Mouse (Mus musculus) MEL (cell line): ENCODE data around the gene Blcap. TPM values are rescaled to one million over a fixed set of nuclear protein-coding genes. Genes with fewer than 3 reads are reported as not detected.

Experiments
- DNase-seq: peaks from one replicate; pipeline ENCODE4 v3.0.0; 2011; ENCODE audit warnings: low read depth, low spot score
- H3K27ac ChIP-seq: 2 replicates; pipeline ENCODE4 v1.5.1; 2012; ENCODE audit warnings: low read depth, mild to moderate bottlenecking, control low read depth, low read length, moderate library complexity; ENCODE audit not compliant: control insufficient read depth
- H3K27me3 ChIP-seq, 2 experiments: fragments of 150-350 bp in 1 of 2; sonication (generic) in 1 of 2; 2 replicates each; pipeline ENCODE4 v1.6.1; 2012; ENCODE audit warnings: low read length in 2 of 2, mild to moderate bottlenecking in 2 of 2, improper control_type of control experiment in 1 of 2, moderate library complexity in 1 of 2; ENCODE audit not compliant: insufficient read depth in 2 of 2, control insufficient read depth in 1 of 2
- H3K36me3 ChIP-seq, 2 experiments: 2 replicates each; pipeline ENCODE4 v1.6.1; 2012 to 2014; ENCODE audit warnings: low read length in 2 of 2, improper control_type of control experiment in 1 of 2, inconsistent platforms in 1 of 2, mild to moderate bottlenecking in 1 of 2; ENCODE audit not compliant: insufficient read depth in 2 of 2, control insufficient read depth in 1 of 2
- H3K4me1 ChIP-seq, 2 experiments: fragments of 150-350 bp in 1 of 2; sonication (generic) in 1 of 2; 2 replicates each; pipeline ENCODE4 v1.6.1; 2012; ENCODE audit warnings: low read length in 2 of 2, improper control_type of control experiment in 1 of 2, mild to moderate bottlenecking in 1 of 2; ENCODE audit not compliant: insufficient read depth in 2 of 2, control insufficient read depth in 1 of 2
- H3K4me3 ChIP-seq, 2 experiments: fragments of 150-350 bp in 1 of 2; sonication (generic) in 1 of 2; 2 replicates each; pipeline ENCODE4 v1.5.1; 2012; ENCODE audit warnings: low read depth in 2 of 2, low read length in 2 of 2, mild to moderate bottlenecking in 2 of 2, moderate library complexity in 2 of 2, control low read depth in 1 of 2, improper control_type of control experiment in 1 of 2; ENCODE audit not compliant: control insufficient read depth in 1 of 2, insufficient read depth in 1 of 2
- H3K79me2 ChIP-seq: 2 replicates; pipeline ENCODE4 v1.6.1; 2012; ENCODE audit warnings: mild to moderate bottlenecking, low read length, moderate library complexity; ENCODE audit not compliant: control insufficient read depth, poor library complexity, insufficient read depth
- H3K9ac ChIP-seq: 2 replicates; pipeline ENCODE4 v1.6.1; 2012; ENCODE audit warnings: low read depth, mild to moderate bottlenecking, control low read depth, low read length, moderate library complexity; ENCODE audit not compliant: control insufficient read depth, poor library complexity, severe bottlenecking
- H3K9me3 ChIP-seq: fragments of 150-350 bp; sonication (generic); replicated peaks from 2 replicates; pipeline ENCODE4 v1.6.1; 2012; ENCODE audit warnings: mild to moderate bottlenecking, low read length, improper control_type of control experiment, moderate library complexity; ENCODE audit not compliant: insufficient read depth
- CTCF ChIP-seq, 3 experiments: IDR thresholded peaks in 2 of 3; conservative IDR thresholded peaks in 1 of 3; 2 replicates each; pipeline ENCODE4 v1.5.1; 2011 to 2012; ENCODE audit warnings: low read length in 3 of 3, low read depth in 2 of 3, mild to moderate bottlenecking in 2 of 3, improper control_type of control experiment in 1 of 3, inconsistent platforms in 1 of 3, mixed read lengths in 1 of 3, moderate library complexity in 1 of 3; ENCODE audit not compliant: control insufficient read depth in 1 of 3, insufficient read depth in 1 of 3, poor library complexity in 1 of 3, severe bottlenecking in 1 of 3
- E2F4 ChIP-seq: IDR thresholded peaks from 2 replicates; pipeline ENCODE4 v1.6.1; 2011; ENCODE audit warnings: low read depth, low read length, improper control_type of control experiment, borderline replicate concordance
- ETS1 ChIP-seq: IDR thresholded peaks from 2 replicates; pipeline ENCODE4 v1.6.1; 2012; ENCODE audit warnings: low read depth, mild to moderate bottlenecking, inconsistent platforms, low read length, improper control_type of control experiment, moderate library complexity
- GABPA ChIP-seq: IDR thresholded peaks from 2 replicates; pipeline ENCODE4 v1.6.1; 2012; ENCODE audit warnings: low read depth, mild to moderate bottlenecking, inconsistent platforms, low read length, improper control_type of control experiment, moderate library complexity
- GATA1 ChIP-seq: IDR thresholded peaks from 2 replicates; pipeline ENCODE4 v1.6.1; 2011; ENCODE audit warnings: low read depth, low read length, improper control_type of control experiment
- JUND ChIP-seq: IDR thresholded peaks from 2 replicates; pipeline ENCODE4 v1.6.1; 2011; ENCODE audit warnings: low read depth, mild to moderate bottlenecking, improper control_type of control experiment, low read length
- KAT2A ChIP-seq: conservative IDR thresholded peaks from 2 replicates; pipeline ENCODE4 v1.6.1; 2012; ENCODE audit warnings: low read depth, low read length, improper control_type of control experiment, inconsistent platforms
- MAFK ChIP-seq: IDR thresholded peaks from 2 replicates; pipeline ENCODE4 v1.6.1; 2011; ENCODE audit warnings: low read depth, mild to moderate bottlenecking, low read length, improper control_type of control experiment, borderline replicate concordance
- MEF2A ChIP-seq: IDR thresholded peaks from 2 replicates; pipeline ENCODE4 v1.6.1; 2014; ENCODE audit warnings: low read depth, mild to moderate bottlenecking, inconsistent platforms, low read length, improper control_type of control experiment; ENCODE audit not compliant: poor library complexity, insufficient replicate concordance, severe bottlenecking; ENCODE audit errors: extremely low read depth
- NELFE ChIP-seq: IDR thresholded peaks from 2 replicates; pipeline ENCODE4 v1.6.1; 2011; ENCODE audit warnings: low read depth, low read length, improper control_type of control experiment
- POLR2AphosphoS2 ChIP-seq: IDR thresholded peaks from 2 replicates; pipeline ENCODE4 v1.6.1; 2011; ENCODE audit warnings: low read length, improper control_type of control experiment
- TBP ChIP-seq: IDR thresholded peaks from 2 replicates; pipeline ENCODE4 v1.8.0; 2011; ENCODE audit warnings: low read depth, low read length, improper control_type of control experiment
- TCF12 ChIP-seq: IDR thresholded peaks from 2 replicates; pipeline ENCODE4 v1.6.1; 2014; ENCODE audit warnings: low read depth, mild to moderate bottlenecking, inconsistent platforms, low read length, improper control_type of control experiment, moderate library complexity
- ZC3H11A ChIP-seq: IDR thresholded peaks from 2 replicates; pipeline ENCODE4 v1.6.1; 2012; ENCODE audit warnings: low read depth, mild to moderate bottlenecking, inconsistent platforms, low read length, improper control_type of control experiment
- polyA plus RNA-seq, 2 experiments: library from polyadenylated mRNA; stranded (reverse) in 1 of 2; unstranded in 1 of 2; fragments of >175 nt in 1 of 2; fragments of >200 nt in 1 of 2; gene quantifications; 2 replicates each; pipeline versions ENCODE4 v1.2.1 to v1.2.4; 2012; ENCODE audit warnings: low replicate concordance in 2 of 2, low read depth in 1 of 2; ENCODE audit not compliant: insufficient read length in 2 of 2, insufficient read depth in 1 of 2, missing spikeins in 1 of 2
- total RNA-seq: library from RNA; depleted of rRNA; stranded (reverse); fragments of 300-350 nt; gene quantifications from 2 replicates; pipeline ENCODE4 v1.2.3, GENCODE M21; 2012

Gene Blcap
- total and polyA plus RNA-seq, 3 experiments = 11.6 to 19.1 TPM; not detected in 1

GRCm38 (mm10) chr2:157559440-157559839, 11.6 kb downstream of the Blcap start:
- TF ChIP-seq POLR2AphosphoS2 = no peak
- no peak for TF ChIP-seq JUND
- no peak for TF ChIP-seq GATA1
- no peak for TF ChIP-seq GABPA
- TF ChIP-seq MAFK = no peak
- no peak for TF ChIP-seq E2F4
- TF ChIP-seq NELFE = no peak
- no peak for TF ChIP-seq CTCF (IDR thresholded peaks at IDR 0.05 in 2 of 3, conservative IDR thresholded peaks at IDR 0.05 in 1 of 3; ENCODE audit: control insufficient read depth in 1 of 3, insufficient read depth in 1 of 3, low read depth in 2 of 3, low read length in 3 of 3, poor library complexity in 1 of 3, severe bottlenecking in 1 of 3)
- TF ChIP-seq TCF12 = no peak
- TF ChIP-seq KAT2A = no peak
- no peak for TF ChIP-seq TBP
- no peak for TF ChIP-seq ZC3H11A
- no peak for DNase-seq
- Histone ChIP-seq H3K4me3 (no peak overlapping the region), H3K9me3 (no peaks in the 10 kb centered on the region), H3K4me1 (peaks cover 0 to 13% of the 10 kb centered on the region in 2 experiments; a peak in 2 of 4 replicates), H3K27ac (no peak overlapping the region), H3K79me2 (peaks cover 19% of the 10 kb centered on the region), H3K9ac (no peak overlapping the region), H3K27me3 (no peaks in the 10 kb centered on the region), H3K36me3 (peaks cover 0 to 10% of the 10 kb centered on the region in 2 experiments; a peak in 3 of 4 replicates)

- peak in 1 of 3 experiments; percentile 15; a peak in 1 of 6 replicates for TF ChIP-seq CTCF (IDR thresholded peaks at IDR 0.05 in 2 of 3, conservative IDR thresholded peaks at IDR 0.05 in 1 of 3; ENCODE audit: control insufficient read depth in 1 of 3, insufficient read depth in 1 of 3, low read depth in 2 of 3, low read length in 3 of 3, poor library complexity in 1 of 3, severe bottlenecking in 1 of 3)
- TF ChIP-seq ETS1 = no peak
- TF ChIP-seq, all 39 proteins: peak for 1
- H3K27ac ChIP-seq = no peak overlapping the region
- H3K4me3 ChIP-seq = no peak overlapping the region
- H3K9ac ChIP-seq = no peak overlapping the region
- peak; percentile 8 for DNase-seq
- H3K79me2 ChIP-seq = peaks cover 17% of the 10 kb centered on the region
- H3K4me1 ChIP-seq = peaks cover 0 to 11% of the 10 kb centered on the region in 2 experiments; a peak in 2 of 4 replicates
- no peaks in the 10 kb centered on the region for H3K9me3 ChIP-seq
- H3K27me3 ChIP-seq = no peaks in the 10 kb centered on the region
- peaks cover 0 to 8% of the 10 kb centered on the region in 2 experiments; a peak in 3 of 4 replicates for H3K36me3 ChIP-seq
Observed at GRCm38 (mm10) chr2:157558520-157558919, 12.6 kb downstream of the Blcap start.

GRCm38 (mm10) chr2:157558051-157558450, 13.0 kb downstream of the Blcap start:
- Histone ChIP-seq H3K27me3 (no peaks in the 10 kb centered on the region), H3K27ac (no peak overlapping the region), H3K4me1 (peaks cover 0 to 6% of the 10 kb centered on the region in 2 experiments; a peak in 2 of 4 replicates), H3K79me2 (peaks cover 17% of the 10 kb centered on the region), H3K9me3 (no peaks in the 10 kb centered on the region), H3K36me3 (peaks cover 0 to 4% of the 10 kb centered on the region in 2 experiments; a peak in 3 of 4 replicates), H3K4me3 (no peak overlapping the region), H3K9ac (no peak overlapping the region)
- no peak for DNase-seq
- TF ChIP-seq MEF2A = no peak
